Mouse (Mus musculus): ENCODE results near the gene Faap24. TPM values are rescaled to one million over a fixed set of nuclear protein-coding genes. Genes with fewer than 3 reads are reported as not detected.

Gene Faap24
- polyA plus RNA-seq, 2 experiments: 5.7 to 13.0 TPM

DNA sequence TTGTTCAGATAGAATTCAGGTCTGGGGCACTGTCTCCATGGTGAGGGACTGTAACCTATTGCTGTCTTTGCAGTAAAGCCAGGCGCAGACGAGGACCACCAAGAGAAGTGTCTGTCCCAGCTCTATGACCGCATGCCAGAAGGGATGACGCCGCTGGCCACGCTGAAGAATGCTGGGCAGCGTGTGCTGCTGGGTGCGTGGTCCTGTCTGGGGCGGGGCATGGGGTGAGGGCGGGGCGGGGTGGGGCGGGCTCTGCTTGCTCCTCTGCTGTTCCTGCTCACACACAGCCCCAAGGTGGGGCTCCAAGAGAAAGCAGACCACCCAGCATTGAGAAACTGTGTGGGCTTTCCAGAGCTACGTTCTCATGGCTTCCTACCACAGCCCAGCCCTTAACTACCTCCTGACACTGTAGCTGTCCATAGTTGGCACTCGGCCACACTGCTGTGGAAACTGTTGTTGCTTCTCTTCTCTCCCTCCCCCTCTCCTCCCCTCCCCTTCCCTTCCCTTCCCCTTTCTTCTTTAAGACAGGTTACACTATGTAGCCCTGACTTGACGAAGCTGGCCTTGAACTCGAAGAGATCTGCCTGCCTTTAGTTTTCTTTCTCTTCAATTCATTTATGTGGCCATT is 17.0 kb downstream of the Faap24 start:
- DNase-seq (ENCODE audit: low spot score) (no peak), ATAC-seq (ENCODE audit: low FRiP score, low read depth) (no peak)
- Histone ChIP-seq H3K36me3 (ENCODE audit: control insufficient read depth, insufficient read depth, low read length) (no peaks in the 10 kb centered on the region), H3K4me3 (replicated peaks; ENCODE audit: low read length) (no peak overlapping the region), H3K4me2 (replicated peaks; ENCODE audit: low read depth, low read length, severe bottlenecking) (no peak overlapping the region), H3K9me3 (ENCODE audit: control insufficient read depth, low read length) (no peaks in the 10 kb centered on the region), H3K27me3 (ENCODE audit: control insufficient read depth, insufficient read depth, low read length) (no peaks in the 10 kb centered on the region), H3K27ac (replicated peaks; ENCODE audit: low read depth, low read length) (no peak overlapping the region), H3K9ac (ENCODE audit: low read depth, low read length, severe bottlenecking) (no peak overlapping the region), H3K4me1 (ENCODE audit: control insufficient read depth, insufficient read depth, low read length) (no peaks in the 10 kb centered on the region)
- 37% methylated on average over 14 of the region's 16 CpGs for WGBS
- TF ChIP-seq POLR2A (IDR thresholded peaks at IDR 0.05; ENCODE audit: borderline replicate concordance, extremely low read depth, insufficient read depth, insufficient read length): no peak

DNA sequence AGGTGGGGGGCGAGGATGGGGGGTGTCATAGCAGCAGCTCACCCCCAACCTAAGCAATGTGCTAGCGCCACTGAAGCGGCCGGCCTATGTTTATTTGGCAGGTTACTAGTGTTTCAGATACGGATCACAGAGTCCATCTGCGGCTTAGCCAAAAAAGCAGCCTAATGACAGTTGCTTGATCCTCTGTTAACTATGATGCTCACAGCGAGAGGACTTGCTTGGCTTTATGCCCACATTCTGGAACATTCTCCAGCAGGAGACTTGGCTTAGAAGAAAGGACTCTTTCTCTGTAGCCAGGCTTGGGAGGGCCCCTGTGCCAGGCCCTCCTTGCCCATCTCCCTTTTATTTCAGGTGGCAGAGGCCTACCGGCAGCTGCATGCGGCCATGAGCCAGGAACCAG is 20.0 kb downstream of the Faap24 start:
- ATAC-seq (ENCODE audit: low FRiP score, low read depth) (no peak), DNase-seq (ENCODE audit: low spot score) (no peak)
- H3K27ac ChIP-seq (replicated peaks; ENCODE audit: low read depth, low read length): no peak overlapping the region
- no peak for TF ChIP-seq POLR2A (IDR thresholded peaks at IDR 0.05; ENCODE audit: borderline replicate concordance, extremely low read depth, insufficient read depth, insufficient read length)
- no peaks in the 10 kb centered on the region for H3K4me1 ChIP-seq (ENCODE audit: control insufficient read depth, insufficient read depth, low read length)
- no peak overlapping the region for H3K9ac ChIP-seq (ENCODE audit: low read depth, low read length, severe bottlenecking)
- no peaks in the 10 kb centered on the region for H3K27me3 ChIP-seq (ENCODE audit: control insufficient read depth, insufficient read depth, low read length)
- no peak overlapping the region for H3K4me3 ChIP-seq (replicated peaks; ENCODE audit: low read length)
- no peaks in the 10 kb centered on the region for H3K36me3 ChIP-seq (ENCODE audit: control insufficient read depth, insufficient read depth, low read length)
- H3K9me3 ChIP-seq (ENCODE audit: control insufficient read depth, low read length): no peaks in the 10 kb centered on the region
- H3K4me2 ChIP-seq (replicated peaks; ENCODE audit: low read depth, low read length, severe bottlenecking): no peak overlapping the region
- 94% methylated on average over 9 of the region's 9 CpGs for WGBS

DNA sequence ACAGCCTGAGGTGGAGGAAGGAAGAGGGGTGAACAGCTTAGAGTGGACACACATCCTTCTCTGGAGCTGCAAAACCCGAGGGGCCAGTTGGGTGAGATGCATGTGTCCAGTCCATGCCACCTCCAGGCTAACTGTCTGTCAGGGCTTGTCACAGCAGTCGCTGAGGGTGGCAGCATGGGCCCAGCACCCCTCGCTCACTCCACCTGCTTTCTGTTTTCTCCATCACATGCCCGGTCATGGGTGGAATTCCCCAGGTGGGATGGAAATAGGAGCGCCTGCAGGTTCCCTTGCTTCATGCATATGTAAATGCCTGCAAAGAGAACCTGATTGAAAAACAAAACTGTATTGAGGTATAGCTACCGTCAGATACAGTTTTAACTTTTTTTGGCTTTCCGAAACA is 22.4 kb downstream of the Faap24 start:
- WGBS: 82% methylated on average over 7 of the region's 7 CpGs
- no peak for ATAC-seq (ENCODE audit: low FRiP score, low read depth)

DNA sequence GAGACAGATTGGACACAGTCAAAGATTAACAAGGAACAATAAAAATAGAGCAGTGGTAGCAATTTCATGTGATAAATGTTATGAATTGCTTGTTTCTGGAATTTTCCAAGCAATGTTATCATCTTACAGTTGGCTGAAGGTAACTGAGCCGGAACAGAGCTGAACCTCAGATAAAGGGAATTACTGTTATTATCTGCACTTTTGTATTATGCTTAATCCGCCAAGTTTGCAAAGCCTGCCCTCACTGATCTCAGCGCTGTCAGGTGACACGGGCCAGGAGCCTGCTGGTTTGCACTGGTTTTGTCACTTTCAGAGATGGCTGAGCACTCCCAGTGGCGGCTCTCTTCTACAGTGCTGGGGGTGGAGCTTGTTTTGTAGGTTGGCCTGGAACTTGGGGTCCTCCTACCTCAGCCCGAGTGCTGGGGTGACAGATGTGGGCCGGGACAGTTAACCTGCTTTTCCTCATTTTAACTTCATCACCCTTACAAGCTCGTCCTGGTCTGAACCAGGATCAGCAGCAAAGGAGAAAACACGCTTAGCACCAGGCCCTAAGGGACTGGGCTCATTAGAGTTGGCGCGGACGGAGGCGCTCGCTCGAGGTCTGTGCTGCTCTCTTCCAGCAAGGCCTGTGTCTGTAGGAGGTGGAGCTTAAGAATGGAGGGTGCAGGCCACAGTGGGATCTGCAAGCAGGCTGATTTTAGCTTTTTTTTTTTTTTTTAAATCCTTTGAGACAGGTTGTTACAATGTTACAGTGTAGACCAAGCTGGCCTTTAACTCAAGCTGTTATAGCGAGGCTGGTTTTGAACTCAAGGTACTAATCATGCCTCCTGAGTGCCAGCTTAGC is 23.3 kb downstream of the Faap24 start:
- no peak for ATAC-seq (ENCODE audit: low FRiP score, low read depth)
- Histone ChIP-seq H3K27me3 (ENCODE audit: control insufficient read depth, insufficient read depth, low read length) (no peaks in the 10 kb centered on the region), H3K27ac (replicated peaks; ENCODE audit: low read depth, low read length) (no peak overlapping the region)

More for the DNA sequence above, 22.4 kb downstream of the Faap24 start:
- Histone ChIP-seq H3K9me3 (ENCODE audit: control insufficient read depth, low read length) (no peaks in the 10 kb centered on the region), H3K4me3 (replicated peaks; ENCODE audit: low read length) (no peak overlapping the region), H3K27me3 (ENCODE audit: control insufficient read depth, insufficient read depth, low read length) (no peaks in the 10 kb centered on the region), H3K4me1 (ENCODE audit: control insufficient read depth, insufficient read depth, low read length) (no peaks in the 10 kb centered on the region), H3K36me3 (ENCODE audit: control insufficient read depth, insufficient read depth, low read length) (no peaks in the 10 kb centered on the region), H3K4me2 (replicated peaks; ENCODE audit: low read depth, low read length, severe bottlenecking) (no peak overlapping the region), H3K27ac (replicated peaks; ENCODE audit: low read depth, low read length) (no peak overlapping the region), H3K9ac (ENCODE audit: low read depth, low read length, severe bottlenecking) (no peak overlapping the region)
- no peak for DNase-seq (ENCODE audit: low spot score)
- TF ChIP-seq POLR2A (IDR thresholded peaks at IDR 0.05; ENCODE audit: borderline replicate concordance, extremely low read depth, insufficient read depth, insufficient read length): no peak

DNA sequence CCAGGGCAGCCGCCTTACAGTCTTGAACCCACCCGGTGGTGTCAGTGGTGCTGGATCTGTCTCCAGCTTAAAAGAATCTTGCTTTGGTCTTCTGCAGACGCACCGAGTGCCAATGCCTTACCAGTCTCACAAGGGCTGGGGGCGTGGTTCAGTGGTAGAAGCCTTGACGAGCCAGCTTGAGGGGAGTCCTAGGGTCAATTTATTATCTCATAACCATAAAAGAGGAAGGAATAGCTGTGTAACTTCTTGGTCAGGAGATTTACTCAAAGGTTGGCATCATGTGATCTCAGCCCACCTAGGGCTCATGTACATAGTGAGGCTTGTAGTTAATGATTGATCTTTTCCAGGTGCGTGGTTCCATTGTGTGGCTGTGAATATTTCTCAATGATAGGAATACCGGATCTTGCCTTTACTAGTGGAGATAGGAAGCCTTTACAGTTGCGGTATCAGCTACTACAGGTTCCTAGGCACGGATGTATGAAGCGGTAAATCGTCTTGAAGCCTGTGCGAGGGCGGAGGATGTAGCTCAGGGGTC is 24.1 kb downstream of the Faap24 start:
- DNase-seq (ENCODE audit: low spot score) (no peak), ATAC-seq (ENCODE audit: low FRiP score, low read depth) (no peak)
- no peaks in the 10 kb centered on the region for H3K4me1 ChIP-seq (ENCODE audit: control insufficient read depth, insufficient read depth, low read length)
- H3K36me3 ChIP-seq (ENCODE audit: control insufficient read depth, insufficient read depth, low read length): no peaks in the 10 kb centered on the region
- no peak overlapping the region for H3K9ac ChIP-seq (ENCODE audit: low read depth, low read length, severe bottlenecking)
- H3K27me3 ChIP-seq (ENCODE audit: control insufficient read depth, insufficient read depth, low read length): no peaks in the 10 kb centered on the region
- no peak for TF ChIP-seq POLR2A (IDR thresholded peaks at IDR 0.05; ENCODE audit: borderline replicate concordance, extremely low read depth, insufficient read depth, insufficient read length)
- H3K4me2 ChIP-seq (replicated peaks; ENCODE audit: low read depth, low read length, severe bottlenecking): no peak overlapping the region
- no peak overlapping the region for H3K4me3 ChIP-seq (replicated peaks; ENCODE audit: low read length)
- WGBS: 85% methylated on average over 14 of the region's 14 CpGs
- no peak overlapping the region for H3K27ac ChIP-seq (replicated peaks; ENCODE audit: low read depth, low read length)
- H3K9me3 ChIP-seq (ENCODE audit: control insufficient read depth, low read length): no peaks in the 10 kb centered on the region

More for the DNA sequence above, 23.3 kb downstream of the Faap24 start:
- Histone ChIP-seq H3K9me3 (ENCODE audit: control insufficient read depth, low read length) (no peaks in the 10 kb centered on the region), H3K36me3 (ENCODE audit: control insufficient read depth, insufficient read depth, low read length) (no peaks in the 10 kb centered on the region), H3K4me1 (ENCODE audit: control insufficient read depth, insufficient read depth, low read length) (no peaks in the 10 kb centered on the region), H3K9ac (ENCODE audit: low read depth, low read length, severe bottlenecking) (no peak overlapping the region), H3K4me2 (replicated peaks; ENCODE audit: low read depth, low read length, severe bottlenecking) (no peak overlapping the region), H3K4me3 (replicated peaks; ENCODE audit: low read length) (no peak overlapping the region)
- TF ChIP-seq POLR2A (IDR thresholded peaks at IDR 0.05; ENCODE audit: borderline replicate concordance, extremely low read depth, insufficient read depth, insufficient read length): no peak
- 64% methylated on average over 16 of the region's 16 CpGs for WGBS
- DNase-seq (ENCODE audit: low spot score): no peak
